Mouse (Mus musculus): ENCODE measurements around the gene Tssk6. TPM values are rescaled to one million over a fixed set of nuclear protein-coding genes. Genes with fewer than 3 reads are reported as not detected.

Tssk6 gene
- polyA plus RNA-seq, 1 experiment from 2014 or later: 1.6 TPM

DNA sequence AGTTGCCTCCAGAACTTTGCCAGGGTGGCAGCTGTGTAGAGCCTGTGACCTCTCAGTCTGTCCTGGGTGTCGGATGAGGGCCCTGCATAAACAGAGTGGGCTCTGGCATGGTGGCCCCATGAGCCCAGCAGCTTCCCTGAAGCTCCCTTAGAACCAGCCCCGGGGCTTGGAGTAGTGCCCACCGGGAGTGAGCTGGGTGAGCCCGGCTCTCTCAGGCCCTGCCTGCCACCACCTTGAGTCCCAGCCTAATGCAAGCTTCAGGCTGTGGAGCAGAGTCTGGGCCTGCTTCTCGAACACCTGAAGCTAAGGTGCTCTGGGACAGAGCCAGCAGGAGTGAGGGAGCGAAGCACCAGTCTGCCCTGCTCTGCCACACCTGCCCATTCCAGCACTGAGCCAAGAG is 31.1 kb upstream of the Tssk6 start:
- Histone ChIP-seq H3K4me3 (ENCODE audit: low read depth, low read length) (no peak overlapping the region), H3K36me3 (ENCODE audit: control insufficient read depth, insufficient read depth) (no peaks in the 10 kb centered on the region), H3K4me1 (ENCODE audit: control insufficient read depth, low read depth, low read length) (no peaks in the 10 kb centered on the region), H3K9me3 (replicated peaks; ENCODE audit: control insufficient read depth, low read length) (no peaks in the 10 kb centered on the region), H3K4me2 (ENCODE audit: low read depth, low read length) (no peak overlapping the region), H3K9ac (ENCODE audit: low read depth, low read length) (no peak overlapping the region), H3K27me3 (ENCODE audit: control insufficient read depth, insufficient read depth, low read depth, low read length) (no peaks in the 10 kb centered on the region), H3K27ac (ENCODE audit: low read length) (no peak overlapping the region)
- no peak for ATAC-seq (ENCODE audit: low read depth)
- WGBS (ENCODE audit: insufficient replicate concordance): 75% methylated on average over 6 of the region's 6 CpGs

DNA sequence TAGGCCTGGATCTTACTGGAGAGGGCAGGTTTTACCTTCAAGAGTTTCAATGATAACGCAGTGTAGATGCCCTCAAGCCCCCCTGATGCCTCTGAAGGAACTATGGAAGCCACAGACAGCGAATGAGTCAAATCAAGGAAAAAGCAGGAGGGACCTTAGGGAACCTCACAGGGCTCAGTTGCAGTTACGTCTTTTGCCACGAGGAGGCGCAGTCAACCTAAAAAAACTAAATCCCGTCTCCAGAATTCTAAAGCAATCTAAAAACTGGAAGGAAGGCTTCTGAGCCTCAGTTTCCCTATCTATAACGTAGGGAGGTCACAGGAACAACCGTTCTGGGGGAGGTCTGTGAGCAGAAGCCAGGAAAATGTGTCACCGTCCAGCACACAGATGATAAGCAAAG is 27.8 kb upstream of the Tssk6 start:
- Histone ChIP-seq H3K4me3 (ENCODE audit: low read depth, low read length) (no peak overlapping the region), H3K36me3 (ENCODE audit: control insufficient read depth, insufficient read depth) (no peaks in the 10 kb centered on the region), H3K9ac (ENCODE audit: low read depth, low read length) (no peak overlapping the region), H3K27ac (ENCODE audit: low read length) (no peak overlapping the region), H3K4me2 (ENCODE audit: low read depth, low read length) (no peak overlapping the region), H3K4me1 (ENCODE audit: control insufficient read depth, low read depth, low read length) (no peaks in the 10 kb centered on the region), H3K9me3 (replicated peaks; ENCODE audit: control insufficient read depth, low read length) (no peaks in the 10 kb centered on the region), H3K27me3 (ENCODE audit: control insufficient read depth, insufficient read depth, low read depth, low read length) (peaks cover 2% of the 10 kb centered on the region; the same call in 1 of the 2 replicates)
- 10% methylated on average over 9 of the region's 9 CpGs for WGBS (ENCODE audit: insufficient replicate concordance)
- no peak for ATAC-seq (ENCODE audit: low read depth)

DNA sequence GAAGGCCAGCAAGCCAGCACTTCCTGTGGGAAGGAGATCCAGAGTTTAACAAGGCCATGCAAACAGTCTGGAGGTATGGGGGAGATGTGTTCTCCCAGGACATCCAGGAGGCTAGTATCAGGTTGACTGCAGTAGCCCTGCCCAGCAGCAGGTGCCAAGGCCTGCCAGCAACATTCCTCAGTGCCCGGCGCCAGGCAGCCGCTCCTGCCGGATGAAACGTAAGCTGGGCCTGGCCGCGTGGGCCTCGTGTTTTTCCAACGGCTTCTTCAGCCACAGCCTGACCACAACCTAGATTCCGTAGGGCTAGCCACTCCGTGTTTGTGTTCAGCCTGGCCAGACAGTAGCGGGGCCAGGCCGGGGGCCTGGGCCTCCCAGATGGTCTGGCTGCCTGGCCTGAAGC is 27.3 kb upstream of the Tssk6 start:
- no peaks in the 10 kb centered on the region for H3K4me1 ChIP-seq (ENCODE audit: control insufficient read depth, low read depth, low read length)
- peaks cover 7% of the 10 kb centered on the region for H3K27me3 ChIP-seq (ENCODE audit: control insufficient read depth, insufficient read depth, low read depth, low read length)
- 62% methylated on average over 13 of the region's 13 CpGs for WGBS (ENCODE audit: insufficient replicate concordance)
- no peak overlapping the region for H3K4me3 ChIP-seq (ENCODE audit: low read depth, low read length)
- no peaks in the 10 kb centered on the region for H3K9me3 ChIP-seq (replicated peaks; ENCODE audit: control insufficient read depth, low read length)
- H3K9ac ChIP-seq (ENCODE audit: low read depth, low read length): no peak overlapping the region
- H3K36me3 ChIP-seq (ENCODE audit: control insufficient read depth, insufficient read depth): no peaks in the 10 kb centered on the region
- no peak overlapping the region for H3K4me2 ChIP-seq (ENCODE audit: low read depth, low read length)
- H3K27ac ChIP-seq (ENCODE audit: low read length): no peak overlapping the region
- no peak for ATAC-seq (ENCODE audit: low read depth)

DNA sequence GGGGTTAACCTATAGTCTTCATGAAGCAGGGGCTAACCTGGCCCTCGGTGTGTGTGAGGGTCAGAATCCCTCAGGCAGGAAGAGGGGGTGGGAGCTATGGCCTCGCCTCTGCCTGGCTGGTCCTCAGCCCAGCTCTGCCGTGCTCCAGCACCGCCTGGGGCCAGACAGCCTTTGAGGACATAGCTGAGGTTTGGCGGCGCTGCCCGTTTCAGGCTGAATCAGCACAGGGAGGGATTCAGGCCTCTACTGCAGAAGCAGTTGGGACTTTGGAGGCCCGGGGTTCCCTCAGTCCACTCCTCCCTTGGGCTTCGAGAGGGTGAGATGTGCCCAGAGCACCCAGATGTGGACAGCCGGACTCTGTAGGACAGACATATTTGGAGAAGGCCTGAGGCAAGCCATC is 25.9 kb upstream of the Tssk6 start:
- Histone ChIP-seq H3K4me1 (ENCODE audit: control insufficient read depth, low read depth, low read length) (no peaks in the 10 kb centered on the region), H3K27ac (ENCODE audit: low read length) (no peak overlapping the region), H3K9me3 (replicated peaks; ENCODE audit: control insufficient read depth, low read length) (no peaks in the 10 kb centered on the region), H3K36me3 (ENCODE audit: control insufficient read depth, insufficient read depth) (no peaks in the 10 kb centered on the region), H3K4me2 (ENCODE audit: low read depth, low read length) (no peak overlapping the region), H3K27me3 (ENCODE audit: control insufficient read depth, insufficient read depth, low read depth, low read length) (peaks cover 22% of the 10 kb centered on the region), H3K4me3 (ENCODE audit: low read depth, low read length) (no peak overlapping the region), H3K9ac (ENCODE audit: low read depth, low read length) (no peak overlapping the region)
- WGBS (ENCODE audit: insufficient replicate concordance): 40% methylated on average over 10 of the region's 10 CpGs
- no peak for ATAC-seq (ENCODE audit: low read depth)

DNA sequence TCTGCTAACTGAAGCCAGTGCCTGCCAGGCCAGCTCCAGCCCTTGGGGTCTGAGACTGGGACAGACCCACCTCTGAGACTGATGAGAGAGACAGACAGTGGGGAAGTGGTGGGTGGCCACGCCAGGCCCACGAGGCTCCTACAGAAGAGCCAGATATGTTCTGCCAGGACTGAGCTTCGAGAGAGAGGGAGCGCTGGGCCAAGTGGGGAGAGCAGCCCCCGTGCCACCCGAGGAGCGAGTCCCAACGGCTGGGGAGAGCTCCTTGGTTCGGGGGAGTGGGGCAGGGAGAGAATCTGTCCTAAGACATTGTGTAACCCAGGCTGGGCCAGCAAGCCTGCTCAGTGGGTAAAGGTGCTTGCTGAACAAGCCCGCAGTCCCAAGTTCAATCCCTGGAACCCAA is 25.0 kb upstream of the Tssk6 start:
- peaks cover 30% of the 10 kb centered on the region for H3K27me3 ChIP-seq (ENCODE audit: control insufficient read depth, insufficient read depth, low read depth, low read length)
- H3K4me2 ChIP-seq (ENCODE audit: low read depth, low read length): no peak overlapping the region
- H3K9me3 ChIP-seq (replicated peaks; ENCODE audit: control insufficient read depth, low read length): no peaks in the 10 kb centered on the region; the same call in 1 of the 2 replicates
- H3K36me3 ChIP-seq (ENCODE audit: control insufficient read depth, insufficient read depth): no peaks in the 10 kb centered on the region
- H3K4me3 ChIP-seq (ENCODE audit: low read depth, low read length): no peak overlapping the region
- no peak for ATAC-seq (ENCODE audit: low read depth)
- no peak overlapping the region for H3K27ac ChIP-seq (ENCODE audit: low read length)
- peaks cover 5% of the 10 kb centered on the region for H3K4me1 ChIP-seq (ENCODE audit: control insufficient read depth, low read depth, low read length)
- no peak overlapping the region for H3K9ac ChIP-seq (ENCODE audit: low read depth, low read length)
- WGBS (ENCODE audit: insufficient replicate concordance): 66% methylated on average over 10 of the region's 10 CpGs

DNA sequence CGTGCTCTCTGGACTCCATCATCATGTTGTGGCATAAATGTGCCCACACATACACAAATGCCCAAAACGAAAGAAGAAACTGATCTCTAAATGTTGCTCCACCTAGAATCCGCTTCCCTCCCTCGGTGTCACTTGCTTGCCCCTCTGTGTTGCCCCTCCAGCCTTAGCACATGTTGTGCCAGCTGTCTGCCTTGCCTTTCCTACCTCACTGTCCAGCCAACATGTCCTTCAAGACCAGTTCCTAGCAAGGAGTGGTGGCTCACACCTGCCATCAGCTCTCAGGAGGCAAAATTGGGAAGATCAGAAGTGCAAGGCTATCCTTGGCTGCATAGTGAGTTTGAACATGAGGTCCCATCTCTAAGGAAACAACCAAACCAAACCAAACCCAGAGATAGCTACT is 24.6 kb upstream of the Tssk6 start:
- peaks cover 35% of the 10 kb centered on the region for H3K27me3 ChIP-seq (ENCODE audit: control insufficient read depth, insufficient read depth, low read depth, low read length)
- no peaks in the 10 kb centered on the region for H3K36me3 ChIP-seq (ENCODE audit: control insufficient read depth, insufficient read depth)
- no peak overlapping the region for H3K4me3 ChIP-seq (ENCODE audit: low read depth, low read length)
- 58% methylated on average over 4 of the region's 4 CpGs for WGBS (ENCODE audit: insufficient replicate concordance)
- H3K27ac ChIP-seq (ENCODE audit: low read length): no peak overlapping the region
- no peak overlapping the region for H3K9ac ChIP-seq (ENCODE audit: low read depth, low read length)
- no peaks in the 10 kb centered on the region; the same call in 1 of the 2 replicates for H3K9me3 ChIP-seq (replicated peaks; ENCODE audit: control insufficient read depth, low read length)
- H3K4me1 ChIP-seq (ENCODE audit: control insufficient read depth, low read depth, low read length): peaks cover 8% of the 10 kb centered on the region
- no peak overlapping the region for H3K4me2 ChIP-seq (ENCODE audit: low read depth, low read length)
- ATAC-seq (ENCODE audit: low read depth): no peak

DNA sequence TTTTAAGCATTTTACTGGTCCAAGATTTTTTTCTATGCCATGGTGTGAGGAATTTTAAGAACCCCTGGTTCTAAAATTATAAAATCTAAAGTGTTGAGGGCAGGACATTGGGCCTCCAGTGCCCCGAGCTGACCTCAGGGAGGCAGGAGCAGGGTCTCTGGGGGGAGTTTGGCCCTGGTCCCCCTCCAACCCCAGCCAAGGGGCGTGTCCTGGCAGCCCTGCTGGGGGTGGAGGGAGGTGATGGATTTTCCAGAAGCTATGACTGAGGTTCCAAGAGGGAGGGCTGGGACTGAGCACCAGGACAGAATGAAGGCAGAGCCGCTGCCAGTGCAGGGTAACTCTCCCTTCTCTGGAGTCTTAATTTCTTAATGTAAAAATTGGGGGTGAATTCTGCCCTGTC is 24.0 kb upstream of the Tssk6 start:
- Histone ChIP-seq H3K4me2 (ENCODE audit: low read depth, low read length) (no peak overlapping the region), H3K27me3 (ENCODE audit: control insufficient read depth, insufficient read depth, low read depth, low read length) (peaks cover 41% of the 10 kb centered on the region), H3K4me3 (ENCODE audit: low read depth, low read length) (no peak overlapping the region), H3K9me3 (replicated peaks; ENCODE audit: control insufficient read depth, low read length) (no peaks in the 10 kb centered on the region; the same call in 1 of the 2 replicates), H3K36me3 (ENCODE audit: control insufficient read depth, insufficient read depth) (no peaks in the 10 kb centered on the region), H3K4me1 (ENCODE audit: control insufficient read depth, low read depth, low read length) (peaks cover 8% of the 10 kb centered on the region), H3K9ac (ENCODE audit: low read depth, low read length) (no peak overlapping the region), H3K27ac (ENCODE audit: low read length) (no peak overlapping the region)
- 47% methylated on average over 3 of the region's 3 CpGs for WGBS (ENCODE audit: insufficient replicate concordance)
- no peak for ATAC-seq (ENCODE audit: low read depth)

DNA sequence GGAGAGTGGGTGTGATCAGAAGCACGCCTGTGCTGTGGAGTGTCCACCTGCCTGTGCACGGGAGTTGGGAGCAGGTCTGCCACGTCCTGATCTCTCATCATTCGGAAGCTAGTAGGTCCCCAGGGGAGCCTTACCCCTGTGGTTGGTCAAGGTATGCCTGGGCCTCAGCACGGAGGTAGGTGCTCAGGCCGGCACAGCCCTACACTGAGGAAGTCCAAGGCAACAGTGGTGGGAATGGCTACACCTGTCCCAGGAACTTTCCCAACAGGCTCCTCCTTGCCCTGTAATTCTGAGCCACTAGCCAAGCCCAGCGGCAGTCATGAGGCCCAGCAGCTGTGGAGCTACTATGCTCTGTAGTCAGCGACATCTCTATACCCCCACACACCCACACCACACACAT is 22.3 kb upstream of the Tssk6 start:
- Histone ChIP-seq H3K27ac (ENCODE audit: low read length) (no peak overlapping the region), H3K27me3 (ENCODE audit: control insufficient read depth, insufficient read depth, low read depth, low read length) (peaks cover 57% of the 10 kb centered on the region), H3K4me2 (ENCODE audit: low read depth, low read length) (no peak overlapping the region), H3K4me1 (ENCODE audit: control insufficient read depth, low read depth, low read length) (peaks cover 8% of the 10 kb centered on the region), H3K9ac (ENCODE audit: low read depth, low read length) (no peak overlapping the region), H3K4me3 (ENCODE audit: low read depth, low read length) (no peak overlapping the region), H3K9me3 (replicated peaks; ENCODE audit: control insufficient read depth, low read length) (no peaks in the 10 kb centered on the region; the same call in 1 of the 2 replicates), H3K36me3 (ENCODE audit: control insufficient read depth, insufficient read depth) (no peaks in the 10 kb centered on the region)
- ATAC-seq (ENCODE audit: low read depth): no peak
- WGBS (ENCODE audit: insufficient replicate concordance): 44% methylated on average over 8 of the region's 8 CpGs

DNA sequence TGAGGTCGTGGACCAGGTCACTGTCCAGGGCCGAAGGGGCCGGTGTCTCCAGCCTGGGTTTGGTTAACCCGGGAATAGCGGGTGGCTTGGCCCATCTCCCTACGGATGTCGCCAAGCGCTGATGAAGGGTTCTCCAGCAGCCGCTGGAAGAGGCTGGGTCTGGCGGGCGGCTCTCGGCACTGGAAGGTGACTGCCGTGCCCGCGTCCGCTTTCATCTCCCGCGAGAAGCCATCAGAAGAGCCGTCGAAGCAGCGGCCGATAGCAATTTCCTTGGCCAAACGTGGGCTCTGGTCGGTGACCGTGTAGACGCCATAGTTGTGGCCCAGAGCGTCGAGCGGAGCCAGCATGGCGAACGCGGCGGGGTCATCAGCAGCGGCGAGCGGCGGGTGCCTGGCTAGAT is 21.1 kb upstream of the Tssk6 start:
- no peaks in the 10 kb centered on the region for H3K36me3 ChIP-seq (ENCODE audit: control insufficient read depth, insufficient read depth)
- peaks cover 8% of the 10 kb centered on the region for H3K4me1 ChIP-seq (ENCODE audit: control insufficient read depth, low read depth, low read length)
- H3K4me2 ChIP-seq (ENCODE audit: low read depth, low read length): no peak overlapping the region
- H3K27me3 ChIP-seq (ENCODE audit: control insufficient read depth, insufficient read depth, low read depth, low read length): peaks cover 69% of the 10 kb centered on the region
- no peak for ATAC-seq (ENCODE audit: low read depth)
- no peak overlapping the region for H3K9ac ChIP-seq (ENCODE audit: low read depth, low read length)
- H3K4me3 ChIP-seq (ENCODE audit: low read depth, low read length): no peak overlapping the region
- H3K9me3 ChIP-seq (replicated peaks; ENCODE audit: control insufficient read depth, low read length): no peaks in the 10 kb centered on the region; the same call in 1 of the 2 replicates
- no peak overlapping the region for H3K27ac ChIP-seq (ENCODE audit: low read length)
- 13% methylated on average over 37 of the region's 37 CpGs for WGBS (ENCODE audit: insufficient replicate concordance)
